Mouse (Mus musculus) megakaryocyte, embryonic 14.5 days (primary cell): Measurements from ENCODE around the gene Rln1.

Experiments used
- FLI1 ChIP-seq: IDR thresholded peaks from 2 replicates; pipeline ENCODE4 v1.6.1; 2012; ENCODE audit warnings: low read length, inconsistent platforms, mixed read lengths
- GATA1 ChIP-seq: IDR thresholded peaks from 3 replicates; pipeline ENCODE4 v1.6.1; 2012; ENCODE audit warnings: mixed read lengths, low read length, inconsistent platforms, borderline replicate concordance

DNA sequence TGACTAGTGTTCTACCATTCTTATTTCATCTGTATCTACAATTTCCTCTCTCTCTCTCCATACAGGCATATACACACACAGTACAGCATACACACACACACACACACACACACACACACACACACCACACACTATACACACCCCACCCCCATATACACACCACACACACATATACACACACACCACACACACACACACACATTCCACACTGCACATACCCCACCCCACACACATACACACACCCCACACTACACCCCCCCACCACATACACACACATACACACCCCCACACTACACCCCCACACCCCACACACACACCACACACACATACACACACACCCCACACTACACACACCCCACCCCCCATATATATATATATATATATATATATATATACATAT lies 10.4 kb upstream of the Rln1 start:
- TF ChIP-seq FLI1 (no peak), GATA1 (no peak)
